Mouse (Mus musculus) right cerebral cortex, adult 18-20 months (tissue): ENCODE data around the gene Spem1.
"Not testable (repeated sequence)": the region's sequence is repeated elsewhere in the genome, so short reads cannot be mapped to it uniquely, and the experiment has no call there.

ENCODE experiments used
- DNase-seq: peaks from one replicate; pipeline ENCODE4 v3.0.0; 2022; ENCODE audit warnings: mixed read lengths

Spem1 gene

DNA sequence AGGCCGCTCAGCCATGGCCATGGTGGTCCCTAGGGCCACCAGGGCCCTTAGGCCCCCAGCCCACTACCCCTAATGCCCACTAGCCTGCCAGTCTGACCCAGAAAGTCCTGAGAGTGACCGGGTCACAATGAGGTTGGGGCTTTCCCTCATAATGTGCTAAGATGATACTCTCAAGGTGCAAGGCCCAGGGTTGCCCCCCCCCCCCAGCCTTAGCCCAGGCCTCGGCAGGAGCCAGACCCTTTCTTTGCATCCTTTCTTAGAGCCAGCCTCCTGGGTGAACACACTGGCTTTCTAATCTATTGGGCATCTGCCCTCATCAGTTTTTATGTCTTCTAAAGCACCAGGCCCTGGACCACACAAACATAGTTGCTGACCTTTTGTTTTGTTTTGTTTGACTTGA, at the start of gene Spem1:
Gene Spem1, minus strand, starts transcription at position 101 of the 400 bp plus-strand sequence.
- no peak for DNase-seq

DNA sequence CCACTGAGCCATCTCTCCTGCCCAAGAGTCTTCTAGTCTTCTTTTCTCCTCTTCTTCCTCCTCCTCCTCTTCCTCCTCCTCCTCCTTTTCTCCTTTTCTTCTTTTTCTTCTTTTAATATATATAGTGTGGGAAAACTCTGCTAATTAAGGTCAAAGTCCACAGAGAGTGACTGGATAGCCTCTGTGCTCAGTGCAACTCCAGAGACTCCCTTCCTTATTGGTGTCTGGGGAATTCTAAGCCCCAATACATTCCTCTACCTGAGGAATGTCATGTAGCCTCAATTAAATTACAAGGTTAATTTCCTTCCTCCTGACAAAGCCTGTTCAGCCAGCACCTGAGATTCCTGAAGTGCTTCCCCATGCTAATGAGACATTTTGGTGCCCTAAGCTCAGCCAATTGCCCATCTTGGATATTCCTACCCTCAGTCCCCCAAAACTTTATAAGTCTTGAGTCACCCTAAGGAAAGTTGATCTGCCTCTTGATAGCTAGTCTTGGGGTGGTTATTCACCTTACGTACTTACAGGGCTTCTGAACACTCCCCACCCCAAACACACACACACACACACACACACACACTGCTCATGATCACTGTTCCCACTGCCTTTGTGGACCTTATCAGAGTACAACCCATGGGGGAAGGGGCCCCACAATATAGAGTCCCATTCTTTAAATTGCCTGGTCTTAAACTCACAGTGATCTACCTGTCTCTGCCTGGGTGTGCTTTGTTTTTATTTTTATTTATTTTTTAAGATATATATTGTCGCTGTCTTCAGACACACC, 48.5 kb upstream of the Spem1 start:
- no peak for DNase-seq

DNA sequence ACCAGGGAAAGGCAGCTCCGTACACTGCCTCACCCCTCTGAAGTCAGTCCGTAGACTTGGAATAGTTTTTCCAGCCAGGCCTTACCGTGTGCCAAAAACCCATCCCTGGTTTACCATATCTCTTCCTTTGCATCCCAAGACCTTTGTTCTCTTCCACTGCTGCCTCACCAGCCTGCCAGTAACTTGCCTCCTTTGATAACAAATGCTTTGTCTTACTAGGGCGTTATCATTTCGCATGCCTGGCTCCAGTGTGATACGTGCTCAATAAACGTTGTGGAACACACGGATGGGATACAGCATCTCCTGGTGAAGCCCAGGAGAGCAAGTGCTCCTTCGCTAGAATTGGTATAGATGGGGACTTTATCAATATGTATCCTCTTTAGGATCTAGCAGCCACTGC, 45.4 kb upstream of the Spem1 start:
- DNase-seq, result no peak

DNA sequence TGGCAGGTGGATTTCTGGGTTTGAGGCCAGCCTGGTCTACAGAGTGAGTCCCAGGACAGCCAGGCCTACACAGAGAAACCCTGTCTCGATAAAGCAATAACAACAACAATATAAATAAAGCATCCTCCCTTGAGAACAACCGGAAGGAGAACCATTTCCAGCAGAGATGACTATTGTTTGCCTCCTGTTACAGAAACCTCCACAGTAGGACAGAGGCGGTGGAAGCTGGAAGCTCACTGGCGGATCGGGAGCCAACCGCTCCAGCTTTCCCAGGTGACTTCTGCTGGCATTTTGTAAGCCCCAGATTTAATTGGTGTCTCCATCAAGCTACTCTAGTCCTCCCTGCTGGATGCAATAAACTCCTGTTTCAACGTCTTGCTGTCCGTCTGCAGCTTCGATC, 43.6 kb upstream of the Spem1 start:
- no peak for DNase-seq

DNA sequence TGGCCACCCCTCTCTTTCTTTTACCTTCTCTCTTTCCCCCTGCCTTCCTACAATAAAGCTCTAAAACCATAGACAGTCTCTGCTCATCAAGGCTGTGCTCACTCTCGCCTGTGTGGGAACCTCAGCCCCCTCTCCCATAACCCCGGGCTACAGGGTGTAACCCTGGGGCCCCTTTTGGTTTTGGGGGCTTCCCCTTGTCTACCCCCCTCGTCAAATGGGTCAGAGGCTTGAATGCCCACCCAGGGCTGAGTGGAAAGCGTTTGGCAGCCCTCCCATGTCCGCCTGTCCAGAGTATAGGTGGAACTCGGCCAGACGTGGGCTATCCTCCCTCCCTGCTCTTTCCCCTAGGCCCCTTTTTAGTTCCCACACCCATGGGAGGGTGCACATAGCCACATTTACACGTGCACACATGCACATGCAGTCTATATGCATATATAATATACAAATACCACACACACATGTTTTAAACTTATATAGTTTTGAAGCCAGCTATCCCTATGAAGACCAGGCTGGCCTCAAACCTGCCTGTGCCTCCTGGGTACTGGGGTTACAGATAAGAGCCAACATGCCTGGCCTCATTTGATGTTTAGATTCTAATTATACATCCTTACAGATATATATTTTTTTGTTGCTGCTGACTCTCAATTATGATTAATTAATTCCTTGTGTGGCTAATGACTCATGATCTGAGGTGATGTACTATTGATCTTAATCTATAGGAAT, 42.3 kb upstream of the Spem1 start:
- no peak for DNase-seq

DNA sequence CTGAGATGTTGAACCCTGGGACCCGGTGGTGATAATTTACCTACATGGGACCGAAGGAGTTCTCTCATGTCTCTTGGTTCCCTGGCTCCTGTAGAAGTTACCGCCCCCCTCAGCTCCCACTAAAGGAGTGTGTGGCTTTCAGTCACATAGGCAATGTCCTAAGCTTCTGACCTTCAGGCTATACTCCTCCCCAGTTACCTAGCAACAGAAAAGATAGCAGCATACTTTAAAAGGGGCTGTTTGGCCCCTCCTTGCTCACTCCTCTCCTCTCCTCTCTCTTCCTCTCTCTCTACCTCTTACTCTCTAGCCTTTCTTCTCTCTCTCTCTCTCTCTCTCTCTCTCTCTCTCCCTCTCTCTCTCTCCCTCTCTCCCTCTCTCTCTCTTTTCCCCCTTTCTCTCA, 41.7 kb upstream of the Spem1 start:
- DNase-seq, result not testable (repeated sequence)

DNA sequence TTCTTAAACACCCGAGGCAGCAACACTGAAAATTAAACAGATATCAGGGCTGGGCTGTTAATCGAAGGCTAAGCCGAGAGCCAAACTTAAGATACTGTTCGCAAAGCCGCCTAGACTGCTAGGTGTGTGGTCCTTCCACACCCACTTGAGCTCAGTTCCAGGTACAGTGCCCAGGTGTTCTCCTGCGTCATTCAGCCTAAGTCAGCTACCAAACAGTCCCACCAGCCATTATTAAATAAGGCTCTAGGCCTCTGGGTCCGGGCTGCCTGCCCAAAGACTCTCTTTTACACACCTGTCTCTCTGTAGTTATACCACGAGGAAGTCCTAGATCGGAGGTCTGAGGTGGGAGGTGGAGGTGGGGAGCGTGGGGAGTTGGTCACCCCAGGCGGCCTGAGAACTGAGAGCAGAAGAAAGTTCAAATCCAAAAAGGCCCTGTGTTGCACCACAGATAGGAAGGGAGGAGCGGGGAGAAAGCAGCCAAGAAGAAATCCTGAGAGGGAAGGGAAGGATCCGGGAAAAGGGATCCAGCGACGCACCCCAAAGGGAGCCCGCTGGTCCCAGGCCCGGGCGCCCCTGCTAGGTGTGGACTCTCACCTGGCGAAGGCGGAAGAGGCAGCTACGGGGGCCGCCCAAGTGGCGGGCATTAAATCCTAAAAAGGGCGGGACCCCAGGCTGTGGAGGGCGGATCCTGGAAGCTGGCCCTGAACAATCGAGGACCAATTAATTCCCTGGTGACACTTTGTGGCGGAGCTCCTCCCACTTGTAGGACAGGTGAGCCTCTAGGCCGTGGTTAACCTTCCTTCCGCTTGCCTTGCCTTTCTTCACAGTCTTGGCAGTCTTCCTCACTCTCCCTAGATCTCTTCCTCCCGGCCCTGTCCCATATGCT, 36.4 kb upstream of the Spem1 start, which contains the start of gene Tnk1:
Gene Tnk1, minus strand, starts transcription at position 618 of the 886 bp plus-strand sequence.
- DNase-seq, result no peak

DNA sequence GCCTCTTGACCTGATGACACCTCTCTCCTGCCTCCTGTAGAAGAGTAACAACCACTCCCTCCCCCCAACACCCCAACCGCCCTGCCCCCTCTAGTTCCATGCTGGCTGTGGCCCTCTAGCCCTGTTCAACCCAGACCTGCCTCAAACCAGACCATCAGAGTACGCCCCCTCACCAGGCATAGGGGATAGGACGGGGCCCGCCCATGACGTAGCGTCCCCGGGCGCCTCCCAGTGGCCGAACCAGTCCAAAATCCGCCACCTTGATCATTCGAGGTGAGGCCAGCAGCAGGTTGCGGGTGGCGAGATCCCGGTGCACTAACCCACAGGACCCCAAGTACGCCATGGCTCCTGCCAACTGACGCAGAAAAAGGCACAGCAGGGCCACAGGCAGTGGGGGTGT, 33.4 kb upstream of the Spem1 start:
- DNase-seq, result no peak

DNA sequence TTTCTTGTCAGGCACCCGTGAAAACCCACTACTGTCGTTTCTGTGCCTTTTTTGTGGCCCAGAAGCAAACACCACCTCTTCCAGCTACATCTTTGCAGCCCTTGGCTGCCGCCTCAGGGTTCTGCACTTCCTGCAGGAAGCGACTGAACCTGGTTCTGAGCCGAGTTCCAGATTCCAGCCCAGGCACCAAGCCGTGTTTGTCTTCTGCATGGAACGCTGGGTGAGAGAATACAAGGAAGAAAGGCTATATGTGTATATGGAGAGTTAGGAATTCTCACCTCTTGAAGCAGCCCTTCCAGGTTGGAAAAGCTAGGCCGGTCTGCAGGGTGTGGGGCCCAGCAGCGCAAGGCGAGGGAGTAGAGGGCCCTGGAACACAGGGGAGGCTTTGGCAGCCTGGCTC, 32.7 kb upstream of the Spem1 start:
- DNase-seq, result no peak

DNA sequence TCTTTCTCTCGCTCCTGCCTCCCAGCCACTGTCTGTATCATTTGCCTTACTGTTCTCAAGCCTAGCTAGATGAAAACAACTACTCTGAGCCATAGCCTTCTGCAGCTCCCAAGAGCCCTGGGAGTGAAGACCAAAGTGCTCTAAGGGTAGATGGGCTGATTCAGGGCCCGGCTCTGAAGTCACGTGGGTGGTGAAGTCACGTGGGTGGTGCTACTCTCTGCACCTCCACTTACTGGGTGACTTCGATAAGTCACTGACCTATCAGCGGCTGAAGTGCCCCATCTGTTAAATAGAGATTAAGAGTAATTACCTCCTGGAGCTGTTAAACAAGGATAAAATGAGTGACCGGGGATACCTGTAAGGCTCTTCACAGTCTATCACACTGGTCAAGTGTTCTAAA, 32.0 kb upstream of the Spem1 start:
- no peak for DNase-seq

DNA sequence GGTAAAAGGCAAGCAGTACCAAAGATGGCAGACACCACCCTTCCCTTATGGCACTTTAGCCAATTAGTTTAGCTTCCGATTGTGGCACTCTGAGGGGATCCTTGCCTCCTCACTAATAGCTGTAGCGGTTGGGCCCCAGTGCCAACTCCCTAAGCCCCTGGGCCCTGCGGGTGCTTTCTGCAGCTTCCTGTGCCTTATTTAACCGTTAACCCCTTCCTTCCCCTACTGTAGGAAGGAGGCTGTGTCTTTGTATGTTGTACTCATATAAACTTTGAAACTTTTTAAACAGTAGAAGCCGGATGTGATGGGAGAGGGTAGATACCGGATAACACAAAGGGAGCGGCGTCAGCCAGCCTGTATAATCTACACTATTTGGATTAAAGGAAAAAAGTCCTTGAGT, 28.8 kb upstream of the Spem1 start:
- DNase-seq, result no peak

DNA sequence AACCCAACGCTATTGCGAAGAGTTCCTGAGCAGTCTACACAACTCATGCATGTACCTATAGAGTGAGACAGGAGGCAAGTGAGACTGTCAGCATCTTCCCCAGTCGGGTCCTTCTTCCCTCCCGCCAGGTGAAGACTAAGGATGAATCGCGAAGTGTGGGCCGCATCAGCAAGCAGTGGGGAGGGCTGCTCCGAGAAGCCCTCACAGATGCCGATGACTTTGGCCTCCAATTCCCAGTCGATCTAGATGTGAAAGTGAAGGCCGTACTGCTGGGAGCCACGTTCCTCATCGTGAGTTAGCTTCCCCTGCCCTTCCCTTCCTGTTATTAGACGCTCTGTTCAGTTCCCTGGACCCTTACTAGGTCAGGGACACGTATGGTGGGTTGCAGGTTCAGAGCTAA, 27.9 kb upstream of the Spem1 start:
- no peak for DNase-seq

DNA sequence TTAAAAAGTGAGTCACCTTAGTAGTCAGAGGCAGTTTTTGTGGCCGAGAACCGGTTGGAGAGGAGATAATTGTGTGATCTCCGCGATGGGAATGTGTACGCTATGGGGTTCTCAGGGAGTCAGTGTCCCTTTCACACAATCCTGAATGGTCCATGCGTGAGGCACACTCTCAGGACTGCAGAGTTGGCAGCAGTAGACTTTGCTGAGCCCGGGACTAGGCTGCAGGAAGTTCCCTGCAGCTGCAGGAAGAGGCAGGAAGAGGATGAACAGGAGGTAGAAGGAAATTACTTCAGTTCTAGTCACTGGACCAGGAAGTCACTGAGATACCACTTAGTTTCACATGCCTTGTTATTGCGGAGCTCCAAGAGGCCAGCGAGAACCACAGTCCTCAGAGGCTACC, 27.1 kb upstream of the Spem1 start:
- no peak for DNase-seq

DNA sequence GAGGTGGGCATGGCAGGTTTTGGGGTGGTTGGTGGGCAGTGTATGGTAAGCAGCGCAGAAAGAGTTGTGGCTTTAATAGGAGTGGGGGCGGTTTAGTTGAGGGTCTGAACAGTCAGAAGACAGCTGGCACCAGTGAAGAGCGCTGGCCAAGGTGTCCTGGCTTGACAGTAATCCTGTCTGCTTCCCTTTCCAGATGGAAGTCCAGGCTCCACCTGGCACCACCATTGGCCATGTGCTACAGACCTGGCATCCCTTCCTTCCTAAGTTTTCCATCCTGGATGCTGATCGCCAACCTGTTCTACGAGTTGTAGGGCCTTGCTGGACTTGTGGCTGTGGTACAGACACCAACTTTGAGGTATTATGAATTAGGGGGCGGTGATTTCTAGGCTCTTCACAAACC, 26.0 kb upstream of the Spem1 start:
- no peak for DNase-seq

DNA sequence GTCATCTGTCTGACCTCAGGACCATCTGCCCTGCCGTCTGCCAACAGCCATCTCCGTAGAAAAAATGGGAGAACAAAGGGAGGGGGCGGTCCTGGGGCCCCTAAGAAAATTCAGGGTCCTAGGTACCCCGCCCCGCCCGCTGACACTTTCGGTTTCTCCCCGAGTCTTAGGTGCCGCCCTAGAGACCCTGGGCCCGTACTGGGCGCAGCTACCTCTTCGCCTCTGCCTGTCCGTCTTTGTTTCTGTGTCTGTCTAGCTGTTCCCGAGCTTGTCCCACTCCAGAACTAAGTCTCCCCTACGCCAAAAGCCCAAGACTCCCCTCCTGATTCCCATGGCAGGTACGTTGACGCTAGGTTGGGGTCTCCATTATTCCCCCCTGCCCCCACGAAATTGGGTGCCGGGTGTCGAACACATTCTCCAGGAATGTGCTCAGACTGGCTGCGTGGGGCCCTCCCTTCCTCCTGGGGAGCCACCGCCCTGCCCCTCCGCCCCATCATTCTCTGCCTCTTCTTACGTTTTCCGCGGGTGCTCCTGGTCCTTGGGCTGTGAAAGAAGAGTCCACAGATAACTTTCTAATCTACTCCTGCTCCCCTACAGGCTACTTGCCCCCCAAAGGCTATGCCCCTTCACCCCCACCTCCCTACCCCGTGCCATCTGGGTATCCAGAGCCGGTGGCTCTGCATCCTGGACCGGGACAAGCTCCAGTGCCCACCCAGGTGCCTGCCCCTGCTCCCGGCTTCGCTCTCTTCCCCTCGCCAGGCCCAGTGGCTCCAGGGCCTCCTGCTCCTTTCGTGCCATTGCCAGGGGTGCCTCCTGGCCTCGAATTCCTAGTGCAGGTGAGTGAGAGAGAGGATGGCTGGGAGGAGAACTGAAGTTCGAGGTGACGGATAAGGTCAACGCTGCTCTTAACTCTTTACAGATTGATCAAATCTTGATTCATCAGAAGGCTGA, 25.0 kb upstream of the Spem1 start:
- no peak for DNase-seq

DNA sequence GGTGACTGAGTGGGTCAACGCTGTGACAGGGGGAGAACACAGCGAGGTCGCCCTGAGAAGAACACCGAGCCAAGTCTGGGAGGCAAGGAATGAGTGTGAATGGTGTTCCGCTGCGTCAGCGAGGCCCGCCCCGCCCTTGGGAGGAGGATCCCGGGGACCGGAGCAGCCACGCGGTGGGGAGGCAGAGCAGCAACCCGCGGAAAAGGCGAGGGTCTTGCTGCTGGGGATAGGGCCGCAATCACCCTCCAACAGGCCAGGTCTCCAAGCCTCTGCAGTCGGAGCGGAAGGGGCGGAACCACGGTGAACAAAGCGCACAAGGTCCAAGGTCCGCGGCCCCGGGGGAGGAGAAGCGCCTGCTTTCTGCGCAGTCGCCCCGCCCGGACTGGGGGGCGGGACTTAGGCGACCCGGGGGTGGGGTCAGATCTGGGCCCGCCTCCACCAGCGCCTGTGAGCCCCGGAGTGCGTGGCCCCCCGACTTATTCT, 24.3 kb upstream of the Spem1 start, which contains the start of gene Plscr3:
Gene Plscr3, plus strand, starts transcription at position 179 of the 483 bp plus-strand sequence.
- DNase-seq, result peak; percentile 89

DNA sequence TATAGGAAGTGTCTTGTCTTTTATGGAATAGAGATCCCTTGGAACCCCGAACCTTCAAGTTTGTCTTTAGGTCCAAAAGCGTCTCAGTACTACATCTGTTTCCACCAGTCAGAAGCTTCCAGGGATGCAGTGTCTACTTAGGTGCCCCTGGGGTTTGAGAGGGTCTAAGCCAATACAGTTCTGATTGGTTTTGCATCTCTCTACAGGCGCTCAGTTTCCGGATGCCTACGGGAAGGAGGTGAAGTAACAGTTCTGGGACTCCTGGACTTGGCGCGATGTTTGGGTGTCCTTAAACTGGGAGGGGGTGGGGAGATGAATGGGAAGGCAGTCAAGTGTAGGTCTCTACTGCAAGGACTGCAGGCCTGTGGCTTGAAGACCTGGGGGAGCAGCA, 16.7 kb upstream of the Spem1 start:
- no peak for DNase-seq

DNA sequence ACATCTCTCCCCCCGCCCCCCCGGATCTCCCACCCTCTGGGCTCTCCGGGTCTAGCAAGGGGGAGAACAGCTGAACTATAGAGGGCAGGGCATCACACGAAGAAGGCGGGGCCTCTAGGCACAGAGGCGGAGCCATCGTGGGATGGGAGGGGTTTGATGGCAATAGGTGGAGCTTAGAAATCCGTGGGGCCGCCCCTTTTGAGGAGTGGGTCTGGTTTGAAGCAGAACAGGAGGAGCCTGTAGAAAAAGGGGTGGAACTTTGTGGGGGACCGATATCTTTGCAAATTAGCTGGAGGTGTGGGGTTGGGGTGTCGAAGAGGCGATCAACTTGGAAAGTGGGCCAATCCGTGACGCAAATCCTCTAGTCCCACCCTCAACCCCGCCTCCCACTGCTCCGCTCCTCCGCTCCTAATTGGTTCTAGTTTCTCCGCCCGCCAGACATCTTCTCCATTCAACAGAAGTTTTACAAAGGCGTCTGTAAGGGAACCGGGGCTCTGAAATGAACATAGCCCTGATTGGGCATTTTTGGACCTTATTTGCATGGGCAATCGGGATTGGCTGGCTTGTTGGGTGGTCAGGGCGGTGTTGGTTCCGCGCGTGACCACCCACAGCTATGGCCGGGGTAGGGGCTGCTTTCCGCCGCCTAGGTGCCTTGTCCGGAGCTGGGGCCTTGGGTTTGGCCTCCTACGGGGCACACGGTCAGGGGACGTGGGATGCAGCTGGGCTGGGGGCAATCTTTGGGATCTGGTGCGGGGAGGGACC, 16.2 kb upstream of the Spem1 start, which contains the start of gene Tmem256:
Gene Tmem256, plus strand, starts transcription at position 563 of the 762 bp plus-strand sequence.
- DNase-seq, result peak; percentile 98

DNA sequence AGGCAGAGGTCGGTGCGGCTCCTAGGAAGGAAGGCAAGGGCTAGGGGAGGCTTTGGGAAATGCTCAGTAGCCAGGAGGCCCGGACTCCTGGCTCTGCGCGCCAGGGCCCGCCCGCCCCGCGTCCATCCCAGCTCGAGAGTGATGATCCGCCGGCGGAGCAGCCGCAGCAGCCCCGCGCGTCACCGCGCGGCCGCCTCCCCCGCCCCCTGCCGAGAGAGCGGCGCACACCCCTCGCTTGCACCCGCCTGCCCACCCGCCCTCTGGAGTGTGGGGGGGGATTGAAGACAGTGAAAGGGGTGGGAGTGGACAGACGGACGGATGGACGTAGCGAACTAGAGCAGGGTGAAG, 15.6 kb upstream of the Spem1 start, which contains the start of gene Nlgn2:
Gene Nlgn2, minus strand, starts transcription at position 181 of the 348 bp plus-strand sequence.
- DNase-seq, result no peak

DNA sequence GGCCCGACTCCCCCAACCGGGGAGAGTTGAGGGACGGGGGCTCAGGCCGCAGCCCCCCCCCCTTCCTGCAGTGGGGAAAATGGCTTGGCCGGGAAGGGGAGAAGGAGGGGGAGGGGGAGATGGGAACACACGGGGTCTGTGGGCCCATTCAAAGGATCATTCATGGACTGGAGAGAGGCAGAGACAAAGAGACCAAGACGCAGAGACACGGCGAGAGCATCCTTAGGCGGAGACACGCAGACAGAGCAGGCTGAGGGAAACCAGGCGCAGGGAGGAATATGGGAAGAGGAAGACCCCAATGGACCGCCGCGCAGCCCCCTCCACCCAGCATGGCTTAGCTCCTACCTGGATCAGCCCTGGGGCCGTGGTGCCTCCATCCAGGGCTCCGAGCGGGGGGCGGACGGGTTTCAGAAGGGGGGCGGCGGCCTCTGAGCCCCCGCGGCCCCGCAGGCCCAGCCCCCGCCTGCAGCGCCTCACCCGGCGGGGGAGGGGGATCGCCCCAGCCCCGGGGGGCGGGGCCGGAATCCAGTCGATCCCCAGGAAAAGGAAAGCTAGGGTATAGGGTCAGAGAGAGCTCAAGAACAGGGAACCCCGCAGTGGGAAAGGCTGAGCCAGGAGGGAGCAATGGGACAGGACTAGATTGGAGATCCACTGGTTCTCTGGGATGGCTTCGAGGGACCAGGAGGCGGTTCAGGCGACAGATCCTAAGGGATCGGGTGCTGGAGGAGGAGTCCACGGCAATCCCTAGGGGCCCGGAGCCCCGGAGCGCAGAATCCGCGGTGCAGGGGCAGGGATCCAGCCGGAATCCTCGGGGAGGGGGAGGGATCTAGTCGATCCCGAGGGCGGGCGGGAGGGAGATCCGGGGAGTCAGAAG, 15.0 kb upstream of the Spem1 start:
- peak; percentile 47 for DNase-seq
